Mouse (Mus musculus): ENCODE data around the gene Camta1.

Gene Camta1

DNA sequence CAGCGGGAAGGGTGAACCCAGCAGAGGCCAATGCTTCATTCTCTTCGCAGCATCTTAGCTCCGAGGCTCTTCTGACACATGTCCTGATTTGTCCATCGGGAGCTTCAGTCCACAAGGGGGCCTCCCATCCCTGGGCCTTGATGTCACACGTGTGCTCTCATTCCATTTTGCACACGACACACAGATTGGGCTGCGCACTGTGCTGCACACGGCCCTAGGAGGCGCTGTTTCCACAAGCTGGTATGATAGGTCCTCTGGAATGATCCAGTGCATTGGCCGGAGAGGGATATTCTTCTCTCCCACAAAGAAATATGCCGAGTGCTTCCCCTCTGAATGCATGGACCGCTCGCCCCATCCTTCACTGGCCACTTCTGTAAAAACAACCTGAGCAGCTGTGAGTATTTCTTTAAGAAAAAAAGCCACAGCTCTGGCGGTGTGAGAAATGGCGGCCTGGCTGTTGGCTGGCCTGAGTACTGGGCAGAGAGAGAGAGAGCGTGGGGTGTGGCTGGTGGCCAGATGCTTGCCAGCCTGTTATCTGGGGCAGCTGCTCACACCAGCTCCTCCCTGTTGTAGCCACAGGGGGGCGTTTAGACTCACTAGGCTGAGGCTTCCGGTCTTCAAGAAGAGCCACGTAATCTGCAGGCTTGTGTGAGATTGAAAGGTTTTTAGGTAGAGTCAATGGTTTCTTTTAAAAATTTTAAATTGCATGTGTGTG, 622.5 kb downstream of the Camta1 start:
- peak; percentile 40 for DNase-seq

DNA sequence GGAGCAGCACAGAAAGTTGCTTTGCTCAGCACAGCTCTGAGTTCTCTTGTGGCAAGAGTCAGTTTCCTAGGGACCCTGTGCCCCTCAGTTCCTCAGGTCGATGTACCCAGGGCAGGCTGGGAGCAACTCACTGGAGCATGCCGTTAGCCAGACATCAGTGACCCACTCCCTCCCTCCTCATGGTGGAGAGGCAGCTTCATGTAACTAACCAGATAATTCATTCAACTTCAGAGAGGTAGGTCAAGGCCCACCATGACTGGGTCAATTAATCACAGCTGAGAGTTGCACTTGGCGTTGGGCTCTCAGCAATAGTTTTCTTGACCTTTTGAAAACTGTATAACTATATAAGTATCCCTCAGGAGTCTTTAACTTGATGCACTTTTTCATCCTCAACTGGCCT, 624.2 kb downstream of the Camta1 start:
- no peak for DNase-seq

DNA sequence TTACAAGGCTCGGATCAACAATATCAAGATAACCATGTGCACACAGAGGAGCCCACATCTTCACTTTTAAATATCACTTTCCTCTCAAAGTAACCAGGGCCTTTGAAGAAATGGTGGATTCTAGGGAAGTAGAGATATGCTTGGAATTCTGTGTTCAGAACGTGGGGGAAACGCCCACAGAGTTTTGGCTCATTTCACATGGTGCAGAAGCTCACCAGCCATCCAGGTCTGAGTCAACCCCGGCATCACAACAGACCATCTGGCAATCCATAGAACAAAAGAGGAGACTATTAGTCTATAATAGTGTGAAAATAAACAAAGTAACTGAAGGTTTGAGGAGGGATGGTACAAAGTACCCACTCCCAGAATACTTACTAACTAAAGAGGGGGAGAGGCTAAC, 626.7 kb downstream of the Camta1 start:
- no peak for DNase-seq

DNA sequence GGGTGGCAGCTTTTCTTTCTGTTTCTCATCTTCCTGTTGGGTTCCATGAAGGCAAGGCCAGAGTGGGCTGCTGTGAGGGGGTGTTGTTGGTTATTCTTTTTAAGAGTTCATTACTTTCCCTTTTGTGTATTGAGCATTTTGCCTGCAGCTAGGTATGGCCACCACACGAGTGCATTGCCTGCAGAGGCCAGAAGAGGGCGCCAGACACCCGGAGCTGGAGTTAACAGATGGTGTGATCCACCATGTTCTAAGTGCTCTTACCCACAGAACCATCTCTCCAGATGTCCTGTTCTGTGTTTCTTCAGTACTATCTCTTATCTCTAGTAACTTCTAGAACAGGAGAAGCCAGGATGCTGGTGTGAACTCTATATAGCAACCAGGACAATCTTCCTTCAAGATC, 629.6 kb downstream of the Camta1 start:
- peak; percentile 28 for DNase-seq

DNA sequence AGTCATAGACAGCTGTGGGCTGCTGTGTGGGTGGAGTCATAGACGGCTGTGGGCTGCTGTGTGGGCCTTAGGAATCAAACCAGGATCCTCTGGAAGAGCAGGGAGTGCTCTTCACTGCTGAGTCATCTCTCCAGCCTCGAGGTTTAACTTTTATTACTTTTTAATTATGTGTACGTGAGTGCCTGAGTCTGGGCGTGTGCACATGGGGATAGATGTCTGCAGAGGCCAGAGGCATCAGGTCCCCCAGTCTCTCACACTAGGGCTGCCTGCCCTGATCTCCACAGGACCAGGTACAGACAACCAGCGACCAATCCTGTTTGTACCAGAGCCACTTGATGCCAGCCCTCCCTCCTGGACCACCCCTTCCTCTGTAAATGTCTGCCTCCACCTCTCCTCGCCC, 632.6 kb downstream of the Camta1 start:
- DNase-seq, result no peak

DNA sequence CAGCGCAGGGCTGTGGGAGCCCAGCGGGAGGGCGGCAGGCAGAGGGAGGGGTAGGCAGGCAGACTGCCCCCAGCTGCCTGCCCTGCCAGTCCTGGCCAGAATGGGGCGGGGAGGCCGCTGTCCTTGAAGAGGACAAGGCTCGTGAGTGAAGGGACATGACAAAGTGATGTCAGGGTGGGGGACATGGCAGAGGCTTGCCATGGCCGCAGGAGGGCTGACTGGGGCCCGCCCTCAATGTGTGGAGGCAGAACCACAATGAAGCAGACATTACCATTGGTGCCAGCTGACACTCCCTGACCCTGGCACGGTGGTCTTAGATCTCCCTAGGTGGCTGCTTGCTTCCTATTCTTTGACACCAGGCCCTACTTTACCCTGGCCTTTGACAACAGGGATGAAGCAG, 635.2 kb downstream of the Camta1 start:
- DNase-seq, result no peak

DNA sequence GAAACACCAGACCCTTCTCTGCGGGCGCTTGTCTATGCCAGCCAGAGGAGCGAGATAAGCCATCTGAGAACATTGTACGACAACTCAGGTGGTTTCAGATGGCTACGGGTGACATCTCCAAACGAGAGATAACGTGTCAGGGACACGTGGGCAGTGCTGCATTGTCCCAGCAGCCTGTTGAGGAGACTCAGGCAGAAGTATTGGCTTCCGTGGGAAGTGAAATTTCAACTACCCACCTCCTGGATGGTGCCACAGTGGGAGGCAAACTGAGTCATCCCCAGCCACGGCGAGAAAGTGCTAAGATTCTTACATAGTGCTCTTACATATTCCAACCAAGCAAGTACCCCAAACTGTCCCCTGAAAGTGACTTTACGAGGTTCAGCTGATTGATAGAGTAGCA, 637.7 kb downstream of the Camta1 start:
- peak; percentile 18 for DNase-seq

DNA sequence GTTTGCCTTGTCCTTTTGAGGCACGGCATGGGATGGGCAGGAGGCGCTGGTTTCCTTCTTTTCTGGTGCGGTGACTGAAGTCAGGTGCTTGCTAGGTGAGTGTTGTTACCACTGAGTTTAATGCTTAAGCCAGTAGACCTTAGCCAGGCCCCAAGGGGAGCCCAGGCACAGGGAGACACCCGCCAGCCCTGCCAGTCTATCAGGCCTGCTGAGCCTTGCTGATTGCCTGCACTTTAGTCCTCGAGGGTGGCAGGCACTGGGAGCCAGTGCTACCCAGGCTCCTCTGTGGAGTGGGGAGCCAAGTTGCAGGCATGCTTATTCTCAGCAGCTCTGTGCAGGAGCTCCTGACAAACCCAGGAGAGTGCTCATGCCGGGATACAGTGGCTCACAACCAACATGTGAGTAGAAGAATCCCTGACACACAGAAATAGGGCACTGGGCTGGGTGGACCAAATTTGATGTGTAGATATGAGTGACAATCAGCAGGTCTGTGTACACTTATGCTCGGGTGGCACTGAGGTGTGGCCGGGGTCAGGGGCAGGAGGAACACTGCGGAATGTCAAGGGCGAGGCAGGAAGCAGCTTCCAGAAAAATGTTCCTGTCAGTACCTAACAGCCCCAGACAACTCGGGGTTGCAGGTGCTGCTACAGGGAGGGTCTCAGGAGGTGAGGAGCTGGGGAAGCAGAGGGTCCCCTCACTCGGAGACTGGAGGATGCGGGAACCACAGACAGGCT, 638.2 kb downstream of the Camta1 start:
- DNase-seq, result no peak

DNA sequence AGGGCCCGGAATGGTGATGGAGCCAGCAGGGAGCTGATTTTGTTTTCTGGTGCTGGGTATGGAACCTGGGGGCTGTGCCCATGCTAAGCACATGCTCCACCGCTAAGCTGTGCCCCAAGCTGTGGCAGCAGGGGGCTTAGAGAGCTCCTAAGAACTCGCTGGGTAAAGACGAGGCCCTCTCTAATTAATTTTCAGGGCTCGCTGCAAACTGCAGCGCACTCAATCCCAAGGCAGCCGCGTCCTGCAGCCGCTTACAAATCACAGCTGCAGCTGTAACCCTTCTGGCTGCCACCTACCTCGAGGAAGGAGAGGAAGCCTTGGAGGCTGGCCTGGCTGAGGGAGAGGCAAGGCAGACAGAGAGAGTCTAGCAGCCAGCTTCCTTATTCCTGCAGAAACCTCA, 639.0 kb downstream of the Camta1 start:
- no peak for DNase-seq

DNA sequence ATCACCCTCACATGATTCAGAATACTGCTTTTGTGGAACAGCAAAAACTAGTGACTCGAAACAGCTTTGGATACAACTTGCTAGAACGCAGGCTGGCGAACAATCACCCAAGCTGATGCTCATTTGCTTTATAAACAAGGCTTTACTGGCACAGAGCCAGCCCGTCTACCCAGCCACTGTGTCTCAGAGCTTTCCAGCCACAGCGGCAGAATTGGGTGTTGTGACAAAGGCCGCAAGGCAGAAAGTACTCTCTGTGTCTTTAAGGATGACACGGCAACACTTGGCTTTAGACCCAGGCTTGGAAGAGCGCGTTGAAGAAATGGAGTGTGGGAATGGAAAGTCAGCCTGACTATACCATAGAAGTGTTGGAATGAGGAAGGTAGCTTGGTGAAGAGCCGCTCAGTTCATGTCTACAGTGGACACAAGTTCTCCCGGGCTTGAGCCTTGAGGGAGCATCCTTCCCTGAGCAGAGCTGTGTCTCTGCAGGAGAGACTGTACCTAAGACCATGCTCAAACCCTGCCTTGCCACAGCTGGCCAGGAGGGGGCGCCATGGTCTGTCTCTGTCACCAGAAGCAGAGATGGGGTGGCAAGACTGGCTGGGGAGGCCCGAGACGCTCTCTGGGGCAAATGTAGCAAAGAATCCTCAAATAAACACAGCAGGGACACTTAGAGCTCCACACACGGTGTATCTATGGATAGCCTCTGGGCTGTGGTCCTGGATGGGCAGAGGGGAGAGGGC, 645.0 kb downstream of the Camta1 start:
- DNase-seq, result peak; percentile 59

DNA sequence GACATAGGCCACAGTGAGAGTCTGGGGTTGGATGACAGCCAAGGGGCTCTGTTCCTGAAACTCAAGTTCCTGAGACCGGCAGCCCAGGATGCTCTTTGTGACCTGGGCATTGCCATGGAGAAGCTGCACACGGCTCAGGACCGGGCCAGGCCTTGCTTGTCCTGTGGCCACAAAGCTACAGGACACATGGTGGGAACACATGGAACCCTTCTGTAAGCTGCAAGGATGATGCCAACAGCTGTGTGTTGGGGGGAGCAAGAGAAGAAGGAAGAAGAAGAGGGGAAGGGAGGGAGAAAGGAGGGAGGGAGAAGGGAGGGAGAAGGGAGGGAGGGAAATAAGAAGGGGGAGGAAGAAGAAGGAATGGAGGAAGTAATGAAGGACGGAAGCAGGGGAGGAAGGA, 645.8 kb downstream of the Camta1 start:
- no peak for DNase-seq

DNA sequence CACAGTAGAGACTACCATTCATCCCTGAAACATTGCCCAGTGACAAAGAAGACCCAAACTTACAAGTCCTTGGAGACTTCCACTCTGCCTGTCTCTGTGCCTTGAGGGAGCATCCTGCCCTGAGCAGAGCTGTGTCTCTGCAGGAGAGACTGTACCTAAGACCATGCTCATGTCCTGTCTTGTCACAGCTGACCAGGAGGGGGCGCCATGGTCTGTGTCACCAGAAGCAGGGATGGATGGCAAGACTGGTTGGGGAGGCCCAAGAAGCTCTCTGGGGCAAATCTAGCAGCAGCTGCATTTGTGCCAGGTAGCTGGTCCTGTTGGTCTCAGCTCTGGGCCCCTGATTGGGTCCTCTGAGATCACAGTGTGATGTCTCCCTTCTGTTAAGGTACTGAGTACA, 646.5 kb downstream of the Camta1 start:
- no peak for DNase-seq

DNA sequence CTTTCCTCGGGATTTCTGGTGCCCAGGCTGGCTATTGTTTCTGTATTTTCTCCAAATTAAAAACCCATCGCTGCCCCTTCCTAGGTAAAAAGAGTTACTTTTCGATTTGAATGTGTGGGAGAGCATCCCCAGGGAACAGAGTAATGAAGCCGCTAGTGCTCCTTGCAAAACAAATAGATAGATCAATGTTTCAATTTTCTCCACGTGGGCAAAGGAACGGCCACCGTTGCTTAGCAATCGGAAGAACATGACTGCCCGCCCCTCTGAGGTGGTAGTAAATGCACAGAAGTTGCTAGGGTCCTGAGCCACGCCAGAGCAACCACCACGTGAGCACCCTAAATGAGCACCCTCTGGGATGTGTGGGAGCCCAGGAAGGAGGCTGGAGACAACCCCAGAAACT, 648.2 kb downstream of the Camta1 start:
- DNase-seq, result no peak

DNA sequence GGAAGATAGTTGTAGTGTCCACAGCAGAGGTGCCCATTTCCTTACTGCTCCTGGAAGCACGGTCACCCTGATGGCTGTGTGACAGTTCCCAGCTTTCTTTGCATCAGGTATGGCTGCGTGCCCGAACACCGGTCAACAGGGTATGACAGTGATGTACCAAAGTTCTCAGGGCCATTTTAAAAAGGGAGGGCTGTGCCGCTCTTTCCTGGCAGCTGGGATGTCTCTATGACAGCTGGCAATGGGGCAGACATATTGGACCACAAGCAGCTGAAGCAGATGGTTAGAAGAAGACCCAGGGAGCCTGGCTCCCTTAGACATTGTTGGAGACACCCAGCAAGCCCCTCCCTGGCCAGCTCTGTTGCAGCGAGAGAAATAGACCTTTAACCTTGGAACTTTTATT, 649.7 kb downstream of the Camta1 start:
- DNase-seq, result no peak

DNA sequence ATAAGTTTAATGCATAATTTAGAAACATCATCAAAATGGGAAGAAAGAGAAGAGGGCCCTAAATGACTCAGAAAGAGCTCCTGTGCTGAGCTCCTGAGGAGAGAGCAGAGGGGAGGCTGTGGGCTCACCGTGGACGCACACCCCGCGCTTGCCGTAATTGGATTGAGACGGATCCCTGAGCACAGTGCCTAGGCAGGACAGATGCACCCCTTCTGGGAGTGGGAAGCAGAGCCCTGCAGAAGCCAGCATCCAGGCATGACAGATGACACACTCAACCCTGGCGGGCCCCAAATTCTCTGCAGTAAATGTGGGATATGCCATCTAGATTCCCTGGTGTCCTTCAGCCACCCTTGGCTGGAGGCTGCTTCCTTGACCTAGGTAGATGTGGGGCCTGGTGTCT, 654.1 kb downstream of the Camta1 start:
- no peak for DNase-seq

DNA sequence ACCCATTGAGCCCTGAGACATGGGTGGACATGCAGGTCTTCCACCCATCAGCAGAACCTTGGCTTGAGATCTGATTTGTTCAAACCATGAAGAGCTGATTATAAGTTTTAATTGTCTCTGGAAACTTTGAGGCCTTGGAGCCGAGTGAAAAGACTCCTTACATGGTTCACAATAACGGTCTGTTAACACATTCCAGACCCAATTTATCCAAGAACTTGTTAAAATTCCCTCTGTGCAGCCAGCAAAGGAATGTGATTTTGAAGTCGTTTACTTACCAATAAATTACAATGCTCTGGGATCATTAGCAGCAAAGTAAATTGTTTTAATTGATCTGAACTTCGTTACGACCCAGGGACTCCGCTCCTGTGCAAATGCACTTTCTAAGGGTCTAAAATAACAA, 658.8 kb downstream of the Camta1 start:
- DNase-seq, result no peak

DNA sequence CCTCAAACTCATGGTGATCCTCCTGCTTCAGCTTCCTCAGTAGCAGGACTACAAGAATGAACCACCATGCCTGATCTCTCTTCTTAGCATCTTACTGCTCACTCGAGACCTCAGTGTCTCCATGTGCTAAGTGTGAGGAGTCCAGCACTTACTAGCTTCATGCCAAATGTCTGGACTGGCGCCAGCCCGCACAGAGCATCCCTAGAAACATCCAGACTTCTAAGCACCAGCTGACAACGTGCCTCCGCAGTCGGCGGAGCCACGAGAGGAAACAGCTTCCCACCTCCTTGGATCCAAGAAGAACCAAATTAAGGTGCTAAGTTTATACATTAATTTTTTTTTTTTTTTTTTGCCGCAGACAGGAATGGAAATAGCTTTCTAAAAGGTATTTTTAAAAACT, 661.4 kb downstream of the Camta1 start:
- peak; percentile 84 for DNase-seq

DNA sequence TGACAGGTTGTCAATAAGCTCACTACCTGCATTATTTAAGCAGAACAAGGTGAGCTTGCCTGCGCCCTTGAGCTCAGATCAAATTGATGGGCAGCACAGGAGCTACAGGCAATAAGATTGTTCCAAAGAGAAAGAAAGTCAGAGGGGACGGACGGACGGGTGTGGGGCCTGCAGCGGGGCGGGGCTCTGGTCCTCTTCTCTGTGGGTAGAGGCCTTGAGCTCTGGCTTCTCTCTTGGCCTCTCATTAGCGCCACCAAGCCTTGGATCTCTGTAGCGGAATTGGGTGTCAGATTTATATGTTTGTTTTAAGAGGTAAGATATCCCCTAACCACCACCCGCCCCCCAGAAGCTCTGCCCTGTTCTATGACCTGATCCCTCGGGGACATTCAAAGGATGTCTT, 666.5 kb downstream of the Camta1 start:
- no peak for DNase-seq

DNA sequence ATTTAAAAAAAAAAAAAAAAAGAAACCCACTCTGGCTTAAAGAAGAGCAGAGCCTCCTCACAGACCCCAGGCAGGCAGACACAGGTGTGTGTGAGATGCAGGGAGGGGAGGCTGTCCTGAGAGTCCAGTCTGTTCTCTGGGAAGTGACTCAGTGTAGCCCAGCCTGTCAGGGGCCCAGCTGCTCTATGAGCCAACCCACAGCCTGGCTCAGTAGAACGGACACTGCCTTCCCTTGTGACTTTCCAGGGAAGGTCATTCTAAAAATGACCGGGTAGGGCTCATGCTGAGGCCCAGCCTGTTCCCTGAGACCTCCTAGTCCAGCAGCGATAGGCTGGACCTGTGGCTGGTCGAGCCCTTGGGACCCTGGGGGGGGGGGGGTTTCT, 667.0 kb downstream of the Camta1 start:
- no peak for DNase-seq

DNA sequence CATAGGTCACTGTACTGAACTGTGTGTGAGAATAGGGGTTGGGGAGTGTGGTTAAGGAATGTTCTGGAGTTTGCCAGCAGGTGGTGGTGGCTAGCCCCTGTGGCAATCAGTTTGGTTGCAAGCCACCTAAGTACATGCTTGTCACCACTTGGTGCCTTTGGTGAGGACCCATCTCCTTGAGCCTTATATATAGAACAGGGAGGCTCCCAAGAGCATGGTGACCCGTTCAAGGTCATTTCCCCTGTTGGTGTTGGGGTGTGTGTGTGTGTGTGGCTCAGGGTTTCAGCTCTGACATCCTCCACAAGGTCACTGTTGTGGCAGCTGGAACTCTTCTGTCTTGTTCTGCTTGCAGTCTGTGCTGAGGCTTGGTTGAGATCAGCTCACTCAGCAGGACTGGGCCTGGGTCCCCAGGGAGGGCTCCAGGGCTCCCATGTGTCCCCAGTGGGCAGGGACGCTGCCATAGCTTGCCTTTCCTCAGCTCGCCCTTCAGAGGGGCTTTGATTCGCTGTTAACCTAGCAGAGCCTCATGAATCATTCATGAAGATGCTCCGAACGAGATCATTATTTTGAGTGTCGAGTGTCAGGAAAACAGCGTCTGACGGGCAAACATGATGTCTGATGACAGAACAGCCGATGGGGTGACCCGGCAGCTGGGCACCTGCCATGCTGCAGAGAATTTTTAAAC, 667.5 kb downstream of the Camta1 start:
- no peak for DNase-seq

DNA sequence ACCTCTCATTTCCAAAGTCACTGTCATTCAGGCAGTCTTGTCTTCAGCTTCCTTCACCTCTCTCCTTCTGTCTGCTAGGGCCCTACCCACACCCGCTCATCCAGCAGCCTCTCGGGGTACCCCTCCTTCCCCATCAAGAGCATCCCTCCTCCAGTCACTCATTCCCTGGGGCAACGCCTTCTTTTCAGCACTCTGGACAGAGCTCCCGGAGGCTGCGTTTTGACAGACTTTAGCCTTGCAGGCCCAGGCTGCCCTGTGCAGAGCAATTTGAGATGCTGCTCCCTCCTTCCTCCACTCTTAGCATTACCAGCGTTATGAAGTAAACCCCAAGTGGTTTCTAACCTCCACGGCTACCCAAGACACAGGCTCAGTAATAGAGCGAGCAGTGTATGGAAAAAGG, 675.2 kb downstream of the Camta1 start:
- no peak for DNase-seq

DNA sequence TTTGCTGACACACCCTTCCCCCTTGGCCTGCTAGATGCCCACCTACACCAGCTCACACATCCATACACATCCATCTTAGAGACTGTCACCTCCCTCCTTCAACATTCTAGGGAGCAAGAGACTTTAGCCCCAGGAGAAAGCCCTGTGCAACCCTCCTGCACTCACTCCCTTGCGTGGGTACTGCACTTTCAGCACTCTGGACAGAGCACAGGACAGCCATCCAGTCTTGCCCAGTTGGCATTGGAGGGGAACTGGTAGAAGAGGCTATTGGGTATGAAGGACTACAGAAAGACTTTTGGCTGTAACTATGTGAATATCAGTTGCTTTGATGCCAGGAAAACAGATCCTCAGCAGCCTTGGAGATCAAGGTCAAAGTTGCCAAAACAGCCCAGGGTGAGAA, 675.9 kb downstream of the Camta1 start:
- no peak for DNase-seq

DNA sequence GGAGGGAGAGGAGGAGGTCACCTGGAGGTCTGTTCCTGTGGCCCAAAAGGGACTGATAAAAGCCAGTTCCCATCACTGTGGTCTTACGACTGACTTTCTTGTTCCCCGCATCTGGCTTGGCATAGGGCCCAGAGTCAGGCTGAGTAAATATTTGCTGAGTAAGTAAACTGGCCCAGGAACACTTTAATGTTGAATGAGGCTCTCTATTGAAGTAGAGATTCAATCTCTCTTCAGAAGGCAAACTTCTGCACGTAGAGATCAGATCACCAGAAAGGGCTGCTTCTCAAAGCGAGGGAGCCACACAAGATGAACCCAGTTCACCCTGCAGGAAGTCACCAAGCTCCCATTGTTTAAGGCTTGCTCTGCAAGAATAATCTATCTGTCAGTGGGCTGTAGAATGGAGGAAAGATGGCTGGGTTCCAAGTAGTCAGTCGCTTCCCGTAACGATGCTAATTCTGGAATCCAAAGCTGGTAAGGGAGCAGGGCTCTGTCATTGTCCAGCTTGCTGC, 681.2 kb downstream of the Camta1 start:
- peak; percentile 32 for DNase-seq
